Mouse (Mus musculus): Measurements from ENCODE around the gene Stard8. TPM values are rescaled to one million over a fixed set of nuclear protein-coding genes. Genes with fewer than 3 reads are reported as not detected.

Gene Stard8
- total RNA-seq, 2 experiments from 2014 or later = 23.1 to 28.7 TPM

Other genes with a start within 250 kb of the Stard8 start
- 10 to 100 TPM in 1 of 2 experiments, 1 to 10 TPM in 1; 9.3 to 11.1 TPM for gene Ophn1, start 112.2 kb upstream of the Stard8 start, total RNA-seq (2021)
- 10 to 100 TPM; 21.1 to 30.9 TPM for gene Yipf6, start 66.9 kb upstream of the Stard8 start, total RNA-seq (2021)
- gene Efnb1, start 132.9 kb downstream of the Stard8 start, total RNA-seq (2021) = 10 to 100 TPM; 25.9 to 29.8 TPM

Data from heart, postnatal 4 days (tissue).